Mouse (Mus musculus): ENCODE measurements around the gene Large2.
A peak's percentile ranks its signal among the peaks of the same experiment; 100 is the strongest.

Gene Large2

GRCm38 (mm10) chr2:92390206-92390930, 15.7 kb upstream of the Large2 start:
- no peak for DNase-seq (ENCODE audit: low spot score)

DNA sequence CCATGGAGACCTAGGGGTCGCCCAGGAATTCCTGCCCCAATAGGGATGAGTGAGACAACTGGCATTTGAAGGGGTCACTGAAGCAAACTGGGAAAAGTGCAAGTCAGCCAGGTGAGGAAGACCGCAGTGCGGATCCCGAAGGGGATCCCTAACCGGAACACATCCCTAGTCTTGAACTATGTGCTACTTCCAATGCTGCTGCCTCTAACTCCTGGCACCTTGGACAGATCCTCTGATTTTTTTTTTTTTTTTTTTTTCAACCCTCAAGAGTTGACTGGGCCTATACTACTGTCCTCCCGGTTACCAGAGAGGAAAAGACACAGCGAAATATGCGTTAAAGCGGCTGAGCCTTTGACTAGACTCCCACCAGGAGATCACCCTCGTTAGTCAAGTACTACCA, 15.0 kb upstream of the Large2 start:
- DNase-seq (ENCODE audit: low spot score) = no peak

DNA sequence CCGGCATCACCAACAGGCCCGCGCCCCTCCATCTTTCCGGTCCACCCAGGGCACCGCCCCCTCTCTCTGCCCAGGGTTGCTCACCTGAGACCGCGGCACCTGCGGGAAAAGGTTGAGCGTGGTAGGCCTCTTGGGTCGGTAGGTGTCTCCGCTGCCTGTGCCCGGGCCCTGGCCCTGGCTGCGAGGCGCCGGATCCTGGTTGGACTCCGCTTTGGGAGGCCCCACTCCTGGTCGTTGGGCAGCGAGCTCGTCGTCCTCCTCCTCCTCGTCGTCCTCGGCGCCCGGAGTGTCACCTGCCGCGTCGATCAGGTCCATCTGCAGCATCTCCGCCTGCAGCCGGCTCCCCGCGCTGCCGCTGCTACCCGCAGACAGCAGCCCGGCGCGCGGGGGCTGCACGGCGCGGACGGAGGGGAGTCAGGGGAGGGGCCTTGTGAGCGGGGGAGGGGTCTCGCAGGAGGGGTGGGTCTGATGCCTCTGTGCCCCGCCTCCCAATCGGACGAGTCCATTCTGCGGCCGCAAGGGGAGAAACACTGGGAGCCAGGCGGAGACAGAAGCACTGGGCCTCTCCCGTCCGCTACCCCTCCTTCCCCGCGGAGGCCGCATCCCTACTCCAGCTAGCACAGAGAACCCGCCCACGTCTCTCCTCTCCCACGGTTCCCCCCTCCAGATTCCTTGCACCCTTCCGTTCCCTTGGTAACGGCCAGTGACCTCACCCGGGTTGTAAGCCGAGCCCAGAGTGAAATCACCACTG, 14.4 kb upstream of the Large2 start:
- DNase-seq (ENCODE audit: low spot score) = peak; percentile 90

DNA sequence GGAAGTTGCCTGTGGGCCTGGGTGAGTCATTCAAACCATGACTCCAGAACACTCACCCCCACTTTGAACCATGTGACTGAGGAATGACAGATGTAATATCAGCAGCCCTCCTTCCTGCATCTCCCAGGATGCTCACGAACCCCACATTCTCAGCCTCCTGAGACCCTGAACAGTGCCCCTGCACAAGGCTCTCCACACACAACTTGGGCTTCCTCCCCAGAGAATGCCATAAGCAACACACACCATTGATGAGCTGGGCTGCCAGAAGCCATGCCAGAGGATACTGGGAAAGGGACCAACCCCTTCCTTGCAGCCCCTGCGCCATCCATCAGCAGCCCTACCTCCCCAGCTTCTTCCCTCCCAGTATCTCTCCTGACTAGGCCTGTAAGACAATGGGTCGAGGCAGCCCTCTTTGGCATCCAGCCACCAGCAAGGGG, 13.4 kb upstream of the Large2 start:
- no peak for DNase-seq (ENCODE audit: low spot score)

DNA sequence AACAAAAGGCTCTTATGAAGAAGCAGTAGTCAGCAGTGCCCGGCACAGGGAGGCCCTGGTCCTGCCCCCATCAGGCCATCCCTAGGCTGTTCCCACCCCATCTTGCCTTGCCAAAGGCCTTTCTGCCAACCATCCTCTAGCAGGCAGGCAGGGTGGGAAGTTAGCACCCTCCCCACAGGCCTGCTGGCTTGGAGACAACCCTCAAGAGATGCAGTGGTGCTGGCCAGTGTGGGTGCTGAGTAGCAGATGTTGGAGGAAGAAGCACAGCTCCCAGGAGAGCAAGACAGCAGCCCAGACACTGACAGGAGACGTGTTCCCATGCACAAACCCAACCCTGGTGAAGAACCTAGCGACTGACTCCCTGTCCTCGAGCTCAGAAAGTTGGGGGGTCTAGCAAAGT, 13.0 kb upstream of the Large2 start:
- DNase-seq (ENCODE audit: low spot score) = no peak

GRCm38 (mm10) chr2:92386821-92387570, 12.3 kb upstream of the Large2 start:
- DNase-seq (ENCODE audit: low spot score) = no peak

DNA sequence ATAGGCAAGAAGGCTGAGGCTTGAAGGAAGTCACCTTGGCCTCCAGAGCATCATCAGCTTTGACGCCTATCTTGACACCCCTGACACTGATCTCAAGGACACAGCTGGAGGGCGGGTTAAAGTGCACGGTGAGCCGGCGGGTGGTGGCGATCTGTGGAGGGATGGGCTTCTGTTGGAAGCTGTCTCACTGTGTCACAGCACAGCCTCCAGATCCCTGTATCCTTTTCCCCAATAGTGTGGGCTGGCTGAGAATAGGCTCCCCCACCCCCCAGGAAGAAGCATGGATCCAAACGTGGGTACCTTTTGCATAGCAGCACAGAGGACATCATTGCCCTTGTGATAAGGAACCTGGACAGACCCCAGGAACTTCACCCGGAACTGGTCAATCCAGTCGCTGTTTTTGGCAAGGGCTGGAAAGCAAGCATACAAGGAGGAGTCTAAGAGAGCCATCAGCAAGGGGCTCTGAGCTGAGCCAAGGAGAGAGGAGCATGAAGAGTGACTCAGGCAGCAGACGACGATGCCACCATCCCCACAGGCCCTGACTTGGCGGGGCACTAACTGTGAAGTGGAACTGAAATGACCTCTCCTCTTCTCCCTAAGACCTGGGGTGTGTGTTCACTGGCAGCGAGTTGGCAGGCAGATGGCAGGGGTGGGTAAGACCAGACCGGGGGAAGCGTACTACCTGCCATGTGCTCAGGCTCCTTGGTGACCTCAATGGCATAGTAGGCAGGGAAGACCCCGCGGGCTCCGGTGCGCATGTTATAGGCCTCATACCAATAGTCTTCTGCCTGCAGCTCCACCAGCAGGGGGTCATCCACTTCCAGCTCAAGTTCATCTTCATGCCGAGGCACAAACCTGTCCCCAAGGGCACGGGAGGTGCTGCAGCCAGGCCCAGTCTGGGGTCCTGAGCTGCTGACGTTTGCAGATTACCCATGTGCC, 10.7 kb upstream of the Large2 start:
- DNase-seq (ENCODE audit: low spot score) = no peak

DNA sequence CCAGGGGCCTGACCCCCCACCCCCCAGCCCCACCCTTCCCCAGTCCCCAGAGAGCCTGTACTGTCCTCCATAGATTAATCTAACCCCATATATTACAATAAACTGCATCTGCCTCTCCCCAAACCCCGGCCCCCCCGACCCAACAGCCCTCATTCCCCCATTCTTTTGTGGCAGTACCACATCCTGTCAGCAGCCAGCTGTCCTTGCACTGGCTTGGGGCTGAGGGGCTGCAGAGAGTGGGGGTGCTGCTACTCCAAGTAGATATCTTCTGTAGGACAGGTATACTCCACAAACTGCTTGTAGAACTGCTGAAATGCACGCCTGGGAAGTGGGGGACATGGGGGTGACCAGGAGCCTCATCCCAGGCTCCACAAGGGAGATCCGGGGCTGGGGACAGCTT, 9.4 kb upstream of the Large2 start:
- DNase-seq (ENCODE audit: low spot score) = no peak

DNA sequence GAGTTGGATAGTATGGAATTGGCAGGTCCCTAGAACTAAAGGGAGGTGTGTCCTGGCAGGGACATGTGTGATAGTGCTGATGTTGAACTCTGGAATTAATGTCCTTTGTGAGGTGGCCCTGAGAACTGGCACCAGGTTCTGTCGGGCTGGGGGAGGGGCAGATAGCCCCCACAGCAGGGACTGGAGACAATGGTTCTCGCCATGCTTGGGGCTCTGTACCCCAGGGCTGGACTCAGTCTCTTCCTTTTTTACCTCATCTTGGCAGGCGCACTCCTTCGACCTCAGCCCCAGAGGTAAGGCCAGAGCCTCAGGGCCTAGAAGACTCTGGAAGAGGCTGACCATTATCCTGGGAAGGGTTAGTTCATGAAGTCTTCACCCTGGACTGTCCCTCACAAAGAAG, 8.1 kb upstream of the Large2 start:
- DNase-seq (ENCODE audit: low spot score) = no peak

DNA sequence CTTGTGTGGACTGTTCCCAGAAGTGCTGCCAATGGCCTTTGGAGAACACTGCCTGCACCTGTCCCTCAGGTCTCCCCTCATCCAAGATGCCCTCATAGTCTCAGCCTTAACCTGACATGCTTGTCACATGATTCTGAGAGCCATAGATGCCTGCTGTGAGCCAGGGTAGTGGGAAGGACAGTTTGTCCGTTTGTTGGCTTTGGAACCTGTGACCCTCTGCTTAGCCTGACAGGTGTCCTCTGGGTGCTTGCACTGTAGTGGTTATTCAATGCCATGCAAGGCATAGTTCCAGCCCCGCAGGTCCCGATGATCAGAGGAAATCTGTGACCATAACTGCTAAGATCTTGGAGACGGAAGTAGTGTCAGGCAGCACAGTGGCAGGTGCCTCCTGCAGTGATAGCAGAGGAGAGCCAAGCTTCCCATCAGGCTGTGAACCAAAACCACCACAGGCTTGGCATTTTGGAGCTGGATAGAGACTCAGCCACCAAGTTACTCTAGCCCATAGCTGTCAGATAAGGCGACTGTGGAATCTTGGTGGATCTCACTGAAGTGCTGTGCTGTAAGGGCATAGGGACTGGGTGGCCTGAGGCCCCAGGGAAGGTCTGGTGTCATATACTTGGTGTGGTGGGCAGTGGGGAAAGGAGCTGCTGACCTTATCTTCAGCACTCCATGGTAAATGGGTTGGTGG, 7.4 kb upstream of the Large2 start, which contains the start of gene 1700029I15Rik:
1700029I15Rik (plus strand) TSS at position 638 of the 688 bp plus-strand sequence.
- DNase-seq (ENCODE audit: low spot score) = no peak

DNA sequence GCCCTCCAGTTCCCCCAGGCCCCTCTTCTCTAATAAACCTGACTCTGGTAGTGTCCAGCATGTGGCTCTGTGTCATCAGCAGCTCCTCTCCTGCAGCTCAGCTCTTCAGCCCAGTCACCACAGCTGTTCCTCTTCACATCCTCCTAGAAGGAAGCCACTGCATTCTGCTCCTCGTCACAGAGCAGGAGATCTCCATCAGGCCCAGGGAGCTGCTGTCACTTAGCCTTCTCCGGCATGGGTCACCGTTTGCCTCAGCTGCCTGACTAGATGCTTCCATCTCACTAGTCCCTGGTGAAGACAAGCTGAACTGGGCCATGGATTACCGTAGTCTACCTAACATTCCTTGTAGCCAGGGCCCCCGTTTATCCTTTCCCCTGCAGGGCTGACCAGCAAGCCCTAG, 6.5 kb upstream of the Large2 start:
- no peak for DNase-seq (ENCODE audit: low spot score)

GRCm38 (mm10) chr2:92380495-92381050, 5.9 kb upstream of the Large2 start:
- DNase-seq (ENCODE audit: low spot score) = no peak

DNA sequence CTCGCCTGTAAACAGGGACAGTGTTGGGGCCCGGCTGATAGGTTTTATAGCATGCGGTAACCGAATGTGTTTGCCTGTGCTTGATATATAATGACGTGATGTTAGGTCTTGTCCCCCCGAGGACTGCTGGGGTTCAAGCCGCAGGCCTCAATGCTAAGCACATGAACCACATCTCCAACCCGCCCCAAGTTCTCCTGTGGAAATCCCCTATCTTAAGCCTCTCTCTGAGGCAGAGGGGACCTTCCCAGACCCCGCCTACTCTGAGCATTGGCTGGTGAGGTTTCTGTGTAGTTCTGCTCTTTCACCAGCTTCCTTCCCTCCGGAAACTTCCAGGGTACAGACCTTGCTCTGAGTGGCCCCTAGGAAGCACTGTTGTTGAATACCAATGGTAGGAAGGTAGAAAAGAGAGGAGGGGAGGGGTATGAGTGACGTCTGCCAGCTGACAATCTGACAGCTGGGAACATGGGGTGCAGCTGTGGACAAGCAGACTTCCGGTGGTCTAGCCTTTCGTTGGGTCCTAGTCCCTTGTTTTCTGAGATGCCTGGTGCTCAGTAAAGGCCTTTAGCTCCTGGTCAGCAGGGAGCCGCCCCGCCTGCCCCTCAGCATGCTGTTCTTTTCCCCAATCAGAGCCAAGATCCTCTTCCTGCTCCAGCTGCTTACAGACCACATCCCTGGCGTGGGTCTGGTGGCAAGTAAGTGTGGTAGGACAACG, 5.3 kb upstream of the Large2 start:
- DNase-seq (ENCODE audit: low spot score) = no peak

GRCm38 (mm10) chr2:92377320-92377719, 2.7 kb upstream of the Large2 start:
- DNase-seq (ENCODE audit: low spot score) = no peak

GRCm38 (mm10) chr2:92376300-92376699, 1.6 kb upstream of the Large2 start:
- no peak for DNase-seq (ENCODE audit: low spot score)

DNA sequence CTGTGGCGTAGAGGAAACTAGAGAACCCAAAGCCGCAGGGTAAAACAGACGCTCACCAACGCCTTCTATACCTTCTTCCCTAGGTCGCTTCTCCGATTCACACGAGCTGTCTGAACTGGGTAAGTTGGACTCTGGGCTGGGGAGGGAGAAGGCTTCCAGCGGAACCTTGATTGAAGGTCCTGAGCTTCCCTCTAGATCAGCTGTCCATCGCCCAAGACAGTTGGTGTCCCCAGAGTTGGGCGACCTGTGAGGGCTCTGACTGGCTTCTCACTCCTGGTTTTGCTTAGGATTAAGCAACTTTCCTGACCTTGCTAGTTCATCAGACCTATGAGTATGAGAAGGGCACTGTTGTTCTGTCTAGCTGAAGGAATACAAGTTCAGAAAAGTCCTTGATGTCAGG, 1.1 kb upstream of the Large2 start:
- DNase-seq (ENCODE audit: low spot score) = no peak

DNA sequence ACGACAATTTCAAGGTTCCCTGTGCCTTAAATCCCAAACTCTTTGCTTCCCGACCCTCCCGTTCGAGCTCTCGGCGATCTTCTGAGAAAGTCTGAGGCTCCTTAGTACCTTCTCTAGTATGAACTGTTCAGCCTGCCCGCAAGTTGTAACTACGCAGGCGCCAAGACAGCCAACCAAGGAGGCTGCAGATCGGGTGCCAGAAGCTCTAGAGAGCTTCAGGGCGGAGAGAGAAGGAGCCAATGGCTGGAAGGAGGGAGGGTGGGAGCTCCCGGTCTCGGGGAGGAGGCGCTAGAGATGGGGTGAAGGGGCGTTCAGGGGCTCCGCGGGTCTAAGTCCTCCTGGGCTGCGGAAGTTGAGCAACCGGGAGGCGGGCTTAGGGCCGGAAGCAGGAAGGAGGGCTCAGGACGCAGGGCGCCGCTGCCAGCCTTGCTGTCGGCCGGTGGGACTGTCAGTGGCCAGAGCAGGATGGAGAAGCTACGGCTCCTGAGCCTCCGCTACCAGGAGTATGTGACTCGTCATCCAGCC, 492 bp upstream of the Large2 start:
- peak; percentile 99 for DNase-seq (ENCODE audit: low spot score)

- no peak for DNase-seq (ENCODE audit: low spot score)
These were observed 1.2 kb downstream of the Large2 start for GRCm38 (mm10) chr2:92373437-92373813.

- peak; percentile 53 for DNase-seq (ENCODE audit: low spot score)
These were observed 1.8 kb downstream of the Large2 start for GRCm38 (mm10) chr2:92372767-92373436.
